Mouse (Mus musculus): ENCODE data around the gene Klf16. TPM values are rescaled to one million over a fixed set of nuclear protein-coding genes. Genes with fewer than 3 reads are reported as not detected.

The Klf16 gene
- polyA plus RNA-seq, 1 experiment from 2014 or later: 6.1 TPM

DNA sequence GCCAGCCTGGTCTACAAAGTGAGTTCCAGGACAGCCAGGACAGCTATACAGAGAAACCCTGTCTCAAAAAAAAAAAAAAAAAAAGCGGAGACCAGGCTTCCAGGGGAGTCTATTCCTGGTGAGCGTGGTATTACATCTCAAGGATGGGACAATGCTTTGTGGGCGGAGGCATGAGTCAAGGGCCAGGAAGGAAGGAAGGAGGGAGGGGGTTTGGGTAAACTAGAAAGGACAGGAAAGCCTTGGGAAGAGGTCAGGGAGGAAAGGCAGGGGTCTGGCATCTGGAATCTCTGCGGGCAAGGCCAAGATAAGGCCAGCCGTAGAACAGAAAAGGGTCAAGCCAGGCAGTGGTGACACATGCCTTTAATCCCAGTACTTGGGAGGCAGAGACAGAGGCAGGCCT lies 37.6 kb downstream of the Klf16 start:
- Histone ChIP-seq H3K9me3 (replicated peaks) (no peaks in the 10 kb centered on the region), H3K4me3 (no peak overlapping the region; the same call in 1 of the 2 replicates), H3K4me1 (peaks cover 25% of the 10 kb centered on the region), H3K27ac (replicated peaks) (no peak overlapping the region), H3K27me3 (ENCODE audit: low read depth, poor library complexity, severe bottlenecking) (peaks cover 41% of the 10 kb centered on the region), H3K36me3 (peaks cover 40% of the 10 kb centered on the region)
- DNase-seq (ENCODE audit: low spot score): no peak
- 50% methylated on average over 5 of the region's 5 CpGs for WGBS

- 2% methylated on average over 30 of the region's 30 CpGs for WGBS
- Histone ChIP-seq H3K36me3 (peaks cover 34% of the 10 kb centered on the region), H3K27ac (replicated peaks) (peak within 1 kb of the TSS; percentile 53), H3K4me3 (peak within 1 kb of the TSS; percentile 45), H3K4me1 (peaks cover 31% of the 10 kb centered on the region), H3K9me3 (replicated peaks) (no peaks in the 10 kb centered on the region), H3K27me3 (ENCODE audit: low read depth, poor library complexity, severe bottlenecking) (peaks cover 47% of the 10 kb centered on the region)
- peak; percentile 77 for DNase-seq (ENCODE audit: low spot score)
These were observed 38.3 kb downstream of the Klf16 start, which contains the start of gene Atp8b3 for GRCm38 (mm10) chr10:80538710-80539394. Gene Atp8b3 (minus strand): TSS chr10:80539124.

DNA sequence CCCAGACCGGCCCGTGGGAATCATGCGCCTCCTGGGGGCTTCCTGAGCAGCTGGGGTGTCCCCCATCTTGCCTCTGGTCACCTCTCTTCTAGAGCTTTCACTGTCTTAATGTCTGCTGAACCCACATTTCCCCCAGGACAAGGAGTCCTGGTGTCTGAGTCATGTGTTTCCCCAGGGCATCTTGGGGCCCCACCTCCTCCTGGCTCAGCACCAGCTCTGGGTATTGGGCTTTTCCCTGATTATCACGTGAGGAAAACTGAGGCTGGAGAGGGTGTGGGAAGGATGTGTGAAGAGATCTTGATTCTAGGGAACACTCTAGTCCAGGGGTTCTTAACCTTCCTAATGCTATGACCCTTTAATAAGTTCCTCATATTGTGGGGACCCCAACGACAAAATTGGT lies 38.9 kb downstream of the Klf16 start:
- Histone ChIP-seq H3K27ac (replicated peaks) (no peak overlapping the region), H3K36me3 (peaks cover 27% of the 10 kb centered on the region), H3K9me3 (replicated peaks) (no peaks in the 10 kb centered on the region), H3K4me1 (peaks cover 35% of the 10 kb centered on the region), H3K4me3 (no peak overlapping the region), H3K27me3 (ENCODE audit: low read depth, poor library complexity, severe bottlenecking) (peaks cover 48% of the 10 kb centered on the region)
- 59% methylated on average over 5 of the region's 5 CpGs for WGBS
- no peak for DNase-seq (ENCODE audit: low spot score)

DNA sequence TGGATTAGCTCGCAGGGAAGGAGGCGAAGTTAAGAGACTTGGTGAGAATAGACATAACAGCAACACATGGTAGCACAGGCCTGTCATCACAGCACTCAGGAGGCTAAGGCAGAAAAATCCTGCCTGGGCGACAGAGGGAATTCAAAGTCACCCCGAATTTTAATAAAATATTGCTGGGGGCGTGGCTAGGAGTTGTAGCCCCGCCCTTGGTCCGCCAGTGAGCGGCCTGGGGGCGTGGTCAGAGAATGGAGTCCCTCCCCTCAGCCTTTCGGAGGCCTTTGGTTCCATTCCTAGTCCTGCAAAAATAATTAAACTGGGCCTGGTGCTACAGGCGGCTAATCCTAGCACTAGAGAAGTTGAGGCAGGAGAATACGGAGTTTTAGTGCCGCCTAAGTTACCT lies 41.4 kb downstream of the Klf16 start:
- H3K36me3 ChIP-seq: peaks cover 2% of the 10 kb centered on the region; the same call in 1 of the 2 replicates
- H3K27me3 ChIP-seq (ENCODE audit: low read depth, poor library complexity, severe bottlenecking): peaks cover 48% of the 10 kb centered on the region
- DNase-seq (ENCODE audit: low spot score): peak; percentile 25
- WGBS: 8% methylated on average over 13 of the region's 13 CpGs
- H3K4me3 ChIP-seq: peak overlapping the region; percentile 33; the same call in 1 of the 2 replicates
- no peak overlapping the region for H3K27ac ChIP-seq (replicated peaks)
- peaks cover 35% of the 10 kb centered on the region for H3K4me1 ChIP-seq
- H3K9me3 ChIP-seq (replicated peaks): no peaks in the 10 kb centered on the region

GRCm38 (mm10) chr10:80535071-80535470 lies 42.0 kb downstream of the Klf16 start:
- WGBS: 14% methylated on average over 14 of the region's 14 CpGs
- H3K4me1 ChIP-seq: peaks cover 35% of the 10 kb centered on the region
- H3K27me3 ChIP-seq (ENCODE audit: low read depth, poor library complexity, severe bottlenecking): peaks cover 48% of the 10 kb centered on the region
- H3K9me3 ChIP-seq (replicated peaks): no peaks in the 10 kb centered on the region
- H3K36me3 ChIP-seq: no peaks in the 10 kb centered on the region
- no peak for DNase-seq (ENCODE audit: low spot score)
- peak overlapping the region; percentile 33 for H3K4me3 ChIP-seq
- H3K27ac ChIP-seq (replicated peaks): no peak overlapping the region

GRCm38 (mm10) chr10:80533704-80534103 lies 43.4 kb downstream of the Klf16 start:
- Histone ChIP-seq H3K36me3 (no peaks in the 10 kb centered on the region), H3K4me1 (peaks cover 26% of the 10 kb centered on the region), H3K4me3 (no peak overlapping the region), H3K27me3 (ENCODE audit: low read depth, poor library complexity, severe bottlenecking) (peaks cover 48% of the 10 kb centered on the region), H3K9me3 (replicated peaks) (no peaks in the 10 kb centered on the region), H3K27ac (replicated peaks) (no peak overlapping the region)
- no peak for DNase-seq (ENCODE audit: low spot score)
- WGBS: 18% methylated on average over 7 of the region's 7 CpGs

- H3K36me3 ChIP-seq: no peaks in the 10 kb centered on the region
- no peak overlapping the region for H3K4me3 ChIP-seq
- no peak overlapping the region for H3K27ac ChIP-seq (replicated peaks)
- peaks cover 47% of the 10 kb centered on the region for H3K27me3 ChIP-seq (ENCODE audit: low read depth, poor library complexity, severe bottlenecking)
- no peaks in the 10 kb centered on the region for H3K9me3 ChIP-seq (replicated peaks)
- no peak for DNase-seq (ENCODE audit: low spot score)
- H3K4me1 ChIP-seq: peaks cover 25% of the 10 kb centered on the region
- WGBS: 86% methylated on average over 11 of the region's 11 CpGs
These were observed 44.3 kb downstream of the Klf16 start for GRCm38 (mm10) chr10:80532783-80533182.

- DNase-seq (ENCODE audit: low spot score): peak; percentile 50
These were observed 50.9 kb downstream of the Klf16 start for GRCm38 (mm10) chr10:80526172-80526571.

DNA sequence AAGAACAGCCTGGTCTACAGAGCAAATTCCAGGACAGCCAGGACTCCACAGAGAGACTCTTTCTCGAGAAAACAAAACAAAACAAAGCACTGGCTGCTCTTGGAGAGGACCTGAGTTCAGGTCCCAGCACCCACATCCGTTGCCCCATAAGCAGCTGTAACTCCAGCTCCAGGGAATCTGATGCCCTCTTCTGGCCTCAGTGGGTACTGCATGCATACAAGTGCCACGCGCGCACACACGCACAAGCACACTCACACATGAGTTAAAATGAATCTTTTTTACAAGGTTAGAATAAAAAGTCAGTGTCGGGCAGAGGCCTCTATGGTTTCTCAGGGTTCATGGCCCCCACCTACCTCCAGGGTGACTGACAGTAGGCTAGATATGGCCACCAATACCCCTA lies 53.8 kb downstream of the Klf16 start:
- H3K27ac ChIP-seq (replicated peaks): no peak overlapping the region
- 92% methylated on average over 7 of the region's 7 CpGs for WGBS
- peaks cover 9% of the 10 kb centered on the region for H3K4me1 ChIP-seq
- H3K36me3 ChIP-seq: no peaks in the 10 kb centered on the region
- H3K4me3 ChIP-seq: no peak overlapping the region
- no peaks in the 10 kb centered on the region for H3K9me3 ChIP-seq (replicated peaks)
- no peak for DNase-seq (ENCODE audit: low spot score)
- 0 out of 2 replicates have a peak, but pooled peaks cover 6% of the 10 kb centered on the region for H3K27me3 ChIP-seq (ENCODE audit: low read depth, poor library complexity, severe bottlenecking)

More at GRCm38 (mm10) chr10:80526172-80526571, 50.9 kb downstream of the Klf16 start:
- Histone ChIP-seq H3K4me3 (peak overlapping the region; percentile 42), H3K27me3 (ENCODE audit: low read depth, poor library complexity, severe bottlenecking) (0 out of 2 replicates have a peak, but pooled peaks cover 8% of the 10 kb centered on the region), H3K36me3 (no peaks in the 10 kb centered on the region), H3K27ac (replicated peaks) (no peak overlapping the region; the same call in 1 of the 2 replicates), H3K9me3 (replicated peaks) (no peaks in the 10 kb centered on the region), H3K4me1 (peaks cover 9% of the 10 kb centered on the region)
- WGBS: 27% methylated on average over 9 of the region's 9 CpGs

GRCm38 (mm10) chr10:80519287-80519686 lies 57.8 kb downstream of the Klf16 start:
- WGBS: 78% methylated on average over 2 of the region's 2 CpGs
- Histone ChIP-seq H3K4me3 (no peak overlapping the region), H3K27ac (replicated peaks) (no peak overlapping the region), H3K27me3 (ENCODE audit: low read depth, poor library complexity, severe bottlenecking) (peaks cover 13% of the 10 kb centered on the region), H3K9me3 (replicated peaks) (no peaks in the 10 kb centered on the region), H3K36me3 (no peaks in the 10 kb centered on the region), H3K4me1 (peaks cover 9% of the 10 kb centered on the region)
- no peak for DNase-seq (ENCODE audit: low spot score)

Small RNA genes within 50 kb of the gene (microRNA-seq; reads per million reads assigned to microRNA genes)
- gene Mir6912: 1.5 reads per million

Other genes with a start within 250 kb of the Klf16 start
- gene Pcsk4, start 247.8 kb downstream of the Klf16 start, polyA plus RNA-seq (2016; fragmentation: Nextera tagmentation; extraction: Ambion mirVana): 3.3 and 4.2 TPM in 2 replicates
- 9.1 and 11.5 TPM in 2 replicates for gene Reep6, start 247.4 kb downstream of the Klf16 start, polyA plus RNA-seq (2016; fragmentation: Nextera tagmentation; extraction: Ambion mirVana)
- 0.48 and 0.91 TPM in 2 replicates for gene Adamtsl5, start 228.9 kb downstream of the Klf16 start, polyA plus RNA-seq (2016; fragmentation: Nextera tagmentation; extraction: Ambion mirVana)
- 0.12 and 0.32 TPM in 2 replicates for gene Plk5, start 220.9 kb downstream of the Klf16 start, polyA plus RNA-seq (2016; fragmentation: Nextera tagmentation; extraction: Ambion mirVana)
- 6.3 and 6.4 TPM in 2 replicates for gene Mex3d, start 189.7 kb downstream of the Klf16 start, polyA plus RNA-seq (2016; fragmentation: Nextera tagmentation; extraction: Ambion mirVana)
- 338 and 351 TPM in 2 replicates for gene Mbd3, start 177.8 kb downstream of the Klf16 start, polyA plus RNA-seq (2016; fragmentation: Nextera tagmentation; extraction: Ambion mirVana)
- 610 and 635 TPM in 2 replicates for gene Uqcr11, start 170.5 kb downstream of the Klf16 start, polyA plus RNA-seq (2016; fragmentation: Nextera tagmentation; extraction: Ambion mirVana)
- gene Tcf3, start 143.7 kb downstream of the Klf16 start, polyA plus RNA-seq (2016; fragmentation: Nextera tagmentation; extraction: Ambion mirVana): 190 and 191 TPM in 2 replicates
- 1.4 and 2.1 TPM in 2 replicates for gene Onecut3, start 82.5 kb downstream of the Klf16 start, polyA plus RNA-seq (2016; fragmentation: Nextera tagmentation; extraction: Ambion mirVana)
- 0.41 and 0.79 TPM in 2 replicates for gene Atp8b3, start 38.2 kb downstream of the Klf16 start, polyA plus RNA-seq (2016; fragmentation: Nextera tagmentation; extraction: Ambion mirVana)
- 31.6 and 35.3 TPM in 2 replicates for gene Rexo1, start 15.8 kb downstream of the Klf16 start, polyA plus RNA-seq (2016; fragmentation: Nextera tagmentation; extraction: Ambion mirVana)
- 86.8 and 87.3 TPM in 2 replicates for gene Abhd17a, start 13.0 kb upstream of the Klf16 start, polyA plus RNA-seq (2016; fragmentation: Nextera tagmentation; extraction: Ambion mirVana)
- gene Scamp4, start 25.6 kb upstream of the Klf16 start, polyA plus RNA-seq (2016; fragmentation: Nextera tagmentation; extraction: Ambion mirVana): 91.0 and 94.1 TPM in 2 replicates
- 10.6 and 10.8 TPM in 2 replicates for gene Adat3, start 25.6 kb upstream of the Klf16 start, polyA plus RNA-seq (2016; fragmentation: Nextera tagmentation; extraction: Ambion mirVana)
- gene Gm49322, start 28.7 kb upstream of the Klf16 start, polyA plus RNA-seq (2016; fragmentation: Nextera tagmentation; extraction: Ambion mirVana): 5.6 and 6.4 TPM in 2 replicates
- 131 and 151 TPM in 2 replicates for gene Csnk1g2, start 45.5 kb upstream of the Klf16 start, polyA plus RNA-seq (2016; fragmentation: Nextera tagmentation; extraction: Ambion mirVana)
- 70.3 and 75.2 TPM in 2 replicates for gene Btbd2, start 79.8 kb upstream of the Klf16 start, polyA plus RNA-seq (2016; fragmentation: Nextera tagmentation; extraction: Ambion mirVana)
- 82.7 and 84.7 TPM in 2 replicates for gene Mknk2, start 100.8 kb upstream of the Klf16 start, polyA plus RNA-seq (2016; fragmentation: Nextera tagmentation; extraction: Ambion mirVana)
- 69.9 and 73.9 TPM in 2 replicates for gene Mob3a, start 124.7 kb upstream of the Klf16 start, polyA plus RNA-seq (2016; fragmentation: Nextera tagmentation; extraction: Ambion mirVana)
- gene Izumo4, start 124.9 kb upstream of the Klf16 start, polyA plus RNA-seq (2016; fragmentation: Nextera tagmentation; extraction: Ambion mirVana): 8.9 and 15.7 TPM in 2 replicates
- gene Ap3d1, start 164.9 kb upstream of the Klf16 start, polyA plus RNA-seq (2016; fragmentation: Nextera tagmentation; extraction: Ambion mirVana): 57.1 and 62.5 TPM in 2 replicates
- gene Dot1l, start 177.9 kb upstream of the Klf16 start, polyA plus RNA-seq (2016; fragmentation: Nextera tagmentation; extraction: Ambion mirVana): 19.1 and 19.8 TPM in 2 replicates
- 108 and 112 TPM in 2 replicates for gene Sf3a2, start 220.9 kb upstream of the Klf16 start, polyA plus RNA-seq (2016; fragmentation: Nextera tagmentation; extraction: Ambion mirVana)
- gene Plekhj1, start 221.3 kb upstream of the Klf16 start, polyA plus RNA-seq (2016; fragmentation: Nextera tagmentation; extraction: Ambion mirVana): 184 and 191 TPM in 2 replicates
- 0.07 TPM in 1 of 2 replicates, not detected in the other for gene Amh, start 227.9 kb upstream of the Klf16 start, polyA plus RNA-seq (2016; fragmentation: Nextera tagmentation; extraction: Ambion mirVana)
- 0.44 and 0.71 TPM in 2 replicates for gene Jsrp1, start 236.2 kb upstream of the Klf16 start, polyA plus RNA-seq (2016; fragmentation: Nextera tagmentation; extraction: Ambion mirVana)
- gene Oaz1, start 249.3 kb upstream of the Klf16 start, polyA plus RNA-seq (2016; fragmentation: Nextera tagmentation; extraction: Ambion mirVana): 2,246 and 2,347 TPM in 2 replicates

Measured in midbrain, embryonic 10.5 days (tissue).